Mouse (Mus musculus): ENCODE results near the gene Kcnab2.

DNA sequence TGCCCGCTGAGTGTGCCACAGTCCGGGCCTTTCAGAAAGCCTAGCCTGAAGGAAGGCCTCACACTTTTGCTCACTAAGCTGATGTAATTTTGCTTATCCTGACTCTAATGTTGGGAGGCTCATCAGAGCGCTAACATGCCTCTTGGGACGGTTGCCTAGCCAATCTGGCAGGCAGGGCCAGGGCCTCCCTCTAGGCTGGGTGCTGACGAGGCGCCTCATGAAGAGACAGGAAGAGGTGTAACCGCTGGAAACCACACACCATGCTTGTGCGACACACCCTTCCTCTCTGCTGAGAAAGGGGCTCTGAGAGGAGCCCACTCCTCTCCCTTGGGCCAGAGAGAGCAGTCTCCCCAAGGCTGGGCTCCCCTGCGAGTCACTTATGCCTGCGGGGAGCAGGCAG is 31.5 kb downstream of the Kcnab2 start:
- TF ChIP-seq CTCF (IDR thresholded peaks at IDR 0.05; ENCODE audit: borderline replicate concordance, insufficient read depth, low read depth, low read length) (no peak), POLR2A (IDR thresholded peaks at IDR 0.05; ENCODE audit: borderline replicate concordance, insufficient read depth, low read length) (no peak)
